Mouse (Mus musculus) stomach, adult 2 months (tissue): ENCODE data around the gene Acot5. TPM values are rescaled to one million over a fixed set of nuclear protein-coding genes. Genes with fewer than 3 reads are reported as not detected.

Experiments used
- polyA plus RNA-seq: library from polyadenylated mRNA; depleted of rRNA; stranded (reverse); fragments of >200 nt; gene quantifications from 2 replicates; pipeline ENCODE4 v1.2.3, GENCODE M21; 2012; rRNA removed

The Acot5 gene
- not detected in 2 replicates for polyA plus RNA-seq

GRCm38 (mm10) chr12:84068986-84069385, at the start of gene Acot5:
Acot5 (plus strand) TSS chr12:84069325.

GRCm38 (mm10) chr12:84038241-84038640, 30.9 kb upstream of the Acot5 start, which contains the start of gene Acot4:
Acot4 (plus strand) TSS chr12:84038379.

GRCm38 (mm10) chr12:84038691-84039111, 30.4 kb upstream of the Acot5 start, which contains the start of gene Gm49366:
Gm49366 (plus strand) TSS chr12:84038935.

GRCm38 (mm10) chr12:84051937-84052474, 17.1 kb upstream of the Acot5 start, which contains the start of gene Acot3:
Acot3 (plus strand) TSS chr12:84052144.

GRCm38 (mm10) chr12:84100604-84101492, 31.7 kb downstream of the Acot5 start, which contains the start of gene Acot6:
Acot6 (plus strand) TSS chr12:84100654.

GRCm38 (mm10) chr12:84114153-84114994, 45.2 kb downstream of the Acot5 start, which contains the start of gene Dnal1:
Dnal1 (plus strand) TSS chr12:84114366.

Other genes with a start within 250 kb of the Acot5 start
- 32.1 and 32.7 TPM in 2 replicates for gene Numb, start 147.4 kb upstream of the Acot5 start, polyA plus RNA-seq
- 6.8 and 14.5 TPM in 2 replicates for gene Riox1, start 118.7 kb upstream of the Acot5 start, polyA plus RNA-seq
- not detected in 2 replicates for gene Heatr4, start 84.5 kb upstream of the Acot5 start, polyA plus RNA-seq
- 5.4 and 9.0 TPM in 2 replicates for gene Acot2, start 81.5 kb upstream of the Acot5 start, polyA plus RNA-seq
- gene Acot1, start 59.8 kb upstream of the Acot5 start, polyA plus RNA-seq: 20.7 and 42.3 TPM in 2 replicates
- 0.97 and 1.2 TPM in 2 replicates for gene Acot4, start 30.9 kb upstream of the Acot5 start, polyA plus RNA-seq
- not detected in 2 replicates for gene Gm49366, start 30.4 kb upstream of the Acot5 start, polyA plus RNA-seq
- gene Acot3, start 17.2 kb upstream of the Acot5 start, polyA plus RNA-seq: 0.04 TPM in 1 of 2 replicates, not detected in the other
- gene Acot6, start 31.3 kb downstream of the Acot5 start, polyA plus RNA-seq: 0.66 and 0.81 TPM in 2 replicates
- gene Dnal1, start 45.0 kb downstream of the Acot5 start, polyA plus RNA-seq: 0.29 and 0.90 TPM in 2 replicates
- gene Pnma1, start 79.2 kb downstream of the Acot5 start, polyA plus RNA-seq: 0.19 TPM in 1 of 2 replicates, not detected in the other
- gene Elmsan1, start 149.6 kb downstream of the Acot5 start, polyA plus RNA-seq: 4.8 and 5.7 TPM in 2 replicates
- gene Ptgr2, start 215.9 kb downstream of the Acot5 start, polyA plus RNA-seq: 1.5 and 2.0 TPM in 2 replicates
- 5.9 and 7.5 TPM in 2 replicates for gene Zfp410, start 247.5 kb downstream of the Acot5 start, polyA plus RNA-seq